Mouse (Mus musculus): ENCODE data around the gene Senp2.

Gene Senp2

DNA sequence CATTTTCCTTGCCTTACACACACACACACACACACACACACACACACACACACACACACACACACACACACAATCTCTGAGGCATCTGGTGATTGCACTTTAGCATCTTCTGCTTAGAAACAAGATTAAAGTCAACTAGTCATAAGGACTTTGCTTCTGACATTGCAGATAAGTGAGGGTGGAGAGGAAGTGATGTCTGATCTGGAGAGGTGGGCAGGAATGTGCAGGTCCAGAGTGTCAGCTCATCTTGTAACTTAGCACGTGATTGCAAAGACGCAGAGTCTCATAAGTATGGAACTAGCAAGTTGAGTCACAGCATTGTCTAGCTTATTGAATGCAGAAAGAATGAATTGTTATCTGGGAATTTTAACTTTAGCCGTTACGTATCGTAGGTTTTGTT lies 18.2 kb downstream of the Senp2 start:
- no peak for DNase-seq

DNA sequence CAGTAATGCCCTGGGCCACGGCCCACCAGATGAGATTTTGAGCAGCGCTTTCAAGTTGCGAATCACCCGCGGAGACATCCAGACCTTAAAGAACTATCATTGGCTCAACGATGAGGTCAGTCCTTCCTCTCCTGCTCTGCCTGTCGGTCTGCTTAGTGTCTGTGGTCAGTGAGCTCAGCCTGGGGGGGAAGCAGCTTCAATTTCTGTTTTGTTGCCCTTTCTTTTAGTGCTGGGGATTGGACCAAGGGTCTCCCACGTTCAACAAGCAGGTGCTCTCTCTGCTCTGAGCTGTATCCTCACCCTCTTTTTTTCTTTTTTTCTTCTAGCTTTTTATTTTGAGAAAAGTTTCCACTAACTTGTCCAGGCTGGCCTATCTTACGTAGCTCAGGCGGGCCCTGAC lies 29.3 kb downstream of the Senp2 start:
- DNase-seq = no peak

DNA sequence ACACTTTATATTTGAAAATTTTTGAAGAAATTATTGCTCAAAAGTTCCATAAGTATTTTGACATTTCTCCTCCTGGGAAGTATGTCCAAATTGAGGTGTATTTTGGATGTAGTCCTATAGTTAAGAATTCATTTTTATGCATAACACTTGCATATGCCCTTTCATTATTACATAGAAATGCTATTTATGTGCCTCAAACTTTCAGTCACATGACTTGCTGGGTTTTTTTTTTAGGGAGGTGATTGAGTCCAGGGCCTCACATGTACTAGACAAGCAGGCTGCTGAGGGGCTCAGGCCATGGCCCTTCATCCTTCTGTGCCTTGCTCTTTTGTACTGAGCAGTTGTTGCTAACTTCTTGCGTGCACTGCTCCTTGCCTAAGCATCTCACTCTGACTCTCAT lies 30.7 kb downstream of the Senp2 start:
- DNase-seq = no peak

DNA sequence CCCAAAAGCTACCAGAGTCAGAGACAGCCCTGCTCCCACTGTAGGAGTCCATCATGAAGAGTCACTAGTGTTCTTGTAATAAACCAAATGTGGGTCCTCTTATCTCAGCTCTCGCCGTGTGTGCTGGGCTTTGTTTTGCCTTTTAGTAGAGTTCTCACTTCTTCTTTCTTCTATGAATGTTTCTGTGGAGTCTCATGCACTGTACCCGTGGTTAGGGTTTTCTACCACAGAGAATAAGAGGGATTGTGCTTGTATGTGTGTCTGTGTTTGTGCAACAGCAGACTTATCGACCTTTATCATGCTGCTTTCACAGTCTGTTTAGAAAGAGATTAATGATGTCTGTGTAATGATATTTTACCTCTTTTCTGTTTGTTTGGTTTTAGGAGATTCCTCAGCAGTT lies 34.5 kb downstream of the Senp2 start:
- DNase-seq = no peak

DNA sequence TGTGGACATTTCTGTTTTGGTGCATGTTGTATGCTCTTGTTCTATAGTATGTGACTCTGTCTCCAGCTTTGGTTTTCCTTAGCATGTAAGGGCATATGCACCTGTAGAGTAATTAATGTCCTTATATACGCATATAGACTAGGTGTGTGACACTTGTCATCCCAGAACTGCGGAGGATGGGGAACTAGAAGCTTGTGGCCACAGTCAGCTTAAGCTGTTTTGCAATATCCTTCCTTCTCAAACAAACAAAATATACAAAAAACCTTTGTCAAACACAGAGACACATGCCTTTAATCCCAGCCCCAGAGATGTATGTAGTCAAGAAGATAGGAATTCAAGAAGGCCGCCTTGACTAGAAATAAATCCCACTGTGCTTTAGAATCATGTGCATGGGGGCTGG lies 36.6 kb downstream of the Senp2 start:
- DNase-seq = no peak

DNA sequence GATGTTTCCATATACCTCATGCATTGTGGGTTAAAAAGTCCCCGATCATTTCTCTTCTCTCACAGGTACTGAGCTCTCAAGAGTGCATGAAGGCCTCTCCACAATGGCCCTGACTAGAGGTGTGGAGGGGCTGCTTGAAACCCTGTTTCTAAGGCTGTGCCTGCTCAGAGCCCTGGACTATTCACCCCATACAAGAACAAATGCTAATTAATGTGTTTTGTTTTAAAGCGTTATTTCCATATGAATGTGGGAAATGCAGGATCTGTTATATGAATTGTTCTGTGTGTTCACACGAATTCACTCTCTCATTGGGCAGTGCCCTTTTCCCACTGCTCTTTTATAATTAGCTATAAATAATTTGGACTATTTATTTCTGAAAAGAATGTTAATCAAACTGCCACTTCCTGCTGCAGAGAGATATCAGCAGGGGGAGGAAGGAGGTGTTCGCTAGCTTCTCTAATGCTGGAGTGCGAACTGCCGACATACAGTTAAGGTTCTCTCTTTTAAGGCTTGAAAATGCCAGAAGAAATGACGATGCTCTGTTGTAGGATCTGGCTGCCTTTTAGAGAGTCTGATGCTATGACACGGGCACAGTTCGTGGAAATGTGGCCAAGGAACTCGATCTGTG lies 37.6 kb downstream of the Senp2 start:
- DNase-seq = no peak

DNA sequence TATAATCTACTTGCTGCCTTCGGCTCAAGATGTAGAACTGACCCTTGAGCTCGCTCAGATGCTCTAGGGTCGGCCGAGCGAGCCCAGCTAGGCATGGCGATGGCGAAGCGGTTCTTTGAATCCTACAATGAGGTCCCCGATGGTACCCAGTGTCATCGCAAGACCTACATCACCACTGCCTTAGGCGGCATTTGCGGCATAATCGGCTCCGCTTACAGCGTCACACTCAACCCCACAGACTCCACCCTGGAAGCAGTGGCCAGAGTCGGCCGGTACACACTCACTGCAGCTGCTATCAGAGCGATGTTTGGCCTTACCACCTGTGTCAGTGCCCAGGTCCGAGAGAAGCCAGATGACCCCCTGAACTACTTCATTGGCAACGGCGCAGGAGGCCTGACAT lies 44.1 kb downstream of the Senp2 start:
- no peak for DNase-seq

DNA sequence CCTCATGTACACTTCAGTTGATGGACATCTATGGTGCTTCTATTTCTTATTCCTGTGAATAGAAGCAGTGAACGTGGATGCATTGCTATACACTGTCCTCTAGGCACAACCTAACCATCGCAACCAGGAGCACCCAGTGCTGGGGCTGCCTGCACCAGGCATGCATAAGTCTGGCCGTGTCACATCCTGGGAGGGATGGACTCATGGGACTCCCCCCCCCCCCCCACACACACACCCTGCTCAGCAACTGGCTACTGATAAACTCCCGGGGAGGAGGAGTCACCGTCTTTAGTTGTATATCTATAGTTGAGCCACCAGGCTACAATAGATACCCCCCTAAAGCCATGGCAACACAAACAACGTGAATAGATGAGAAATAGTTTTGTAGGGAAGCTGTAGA lies 48.2 kb downstream of the Senp2 start:
- DNase-seq = no peak

DNA sequence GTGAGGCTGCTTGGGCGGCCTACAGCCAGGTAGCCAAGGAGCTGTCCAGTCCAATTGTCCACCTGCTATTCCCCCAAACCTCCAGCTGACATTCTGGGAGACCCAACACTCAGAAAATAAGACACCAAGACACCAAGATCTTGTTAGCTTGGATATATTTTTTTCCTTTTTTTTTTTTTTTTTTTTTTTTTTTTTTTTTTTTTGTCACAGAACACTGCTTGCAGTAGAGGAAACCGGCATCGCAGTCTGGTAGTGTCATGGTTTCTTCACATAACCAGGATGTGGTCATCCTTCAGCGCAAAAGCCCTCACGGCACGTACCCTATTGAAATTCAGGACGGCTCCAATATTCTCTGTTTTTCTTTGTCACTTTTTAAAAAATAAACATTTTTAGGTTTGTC lies 49.6 kb downstream of the Senp2 start:
- DNase-seq = no peak

DNA sequence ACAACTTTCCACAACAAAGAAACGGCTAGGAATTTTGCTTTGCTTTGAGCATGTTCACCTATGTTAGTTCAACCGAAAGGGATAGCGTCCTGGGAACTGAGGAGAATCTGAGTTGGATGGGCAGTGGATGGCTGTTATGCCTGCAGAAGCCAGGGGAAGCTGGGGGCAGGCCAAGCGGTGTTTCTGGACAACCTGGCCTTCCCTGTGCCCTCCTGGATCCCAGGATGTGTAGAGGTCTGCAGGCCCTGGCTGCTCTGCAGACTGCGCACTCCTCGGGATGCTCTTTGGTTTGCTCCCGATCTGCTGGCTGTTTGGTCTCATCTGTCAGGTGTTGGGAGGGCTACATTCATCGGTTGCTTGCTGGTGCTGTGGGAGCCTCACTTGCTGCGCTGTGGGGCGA lies 51.1 kb downstream of the Senp2 start:
- no peak for DNase-seq

DNA sequence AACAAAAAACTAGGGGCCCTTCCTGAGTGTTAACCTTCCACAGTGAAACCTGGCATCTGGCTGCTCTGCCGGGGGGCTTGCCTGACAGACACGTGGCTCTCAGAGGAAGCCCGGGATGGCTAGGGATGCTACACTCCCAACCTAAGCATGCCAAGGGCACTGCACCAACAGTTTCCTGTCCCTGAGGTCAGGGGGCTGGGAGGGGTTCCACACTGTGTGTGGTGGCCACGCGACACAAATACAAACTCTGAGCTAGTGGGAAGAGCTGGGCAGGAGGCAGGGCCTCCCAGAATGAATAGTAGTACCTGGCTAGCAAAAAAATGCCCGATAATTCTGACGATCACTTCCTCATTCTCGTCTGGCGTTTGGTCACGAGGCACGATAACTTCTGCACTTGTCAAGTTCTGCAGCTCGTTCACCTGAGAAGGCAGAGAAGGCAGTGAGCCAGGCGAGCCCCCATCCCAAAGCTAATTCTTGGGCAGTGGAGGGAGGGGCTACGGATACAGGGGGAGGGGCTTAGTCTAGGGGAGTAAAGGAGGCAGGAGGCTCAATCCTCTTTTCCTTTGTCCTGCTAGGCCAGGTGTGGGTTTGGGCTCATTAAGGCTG lies 52.4 kb downstream of the Senp2 start:
- no peak for DNase-seq

DNA sequence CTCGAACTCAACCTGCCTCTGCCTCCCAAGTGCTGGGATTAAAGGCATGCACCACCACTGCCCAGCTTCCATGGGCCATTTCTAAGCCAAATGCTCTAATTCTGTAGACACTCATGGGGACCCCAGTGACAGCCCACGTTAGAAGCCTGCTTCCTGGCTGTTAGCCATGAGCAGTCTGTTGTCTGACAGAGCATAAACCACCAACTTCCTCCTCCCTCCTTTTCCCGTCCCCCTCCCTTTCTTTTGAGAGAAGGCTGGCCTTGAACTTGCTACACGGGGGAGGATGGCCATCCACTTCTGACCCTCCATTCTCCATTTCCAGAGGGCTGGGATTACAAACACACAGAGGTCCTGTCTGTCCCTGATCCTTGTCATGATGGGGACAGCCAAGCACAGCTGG lies 53.0 kb downstream of the Senp2 start:
- no peak for DNase-seq

DNA sequence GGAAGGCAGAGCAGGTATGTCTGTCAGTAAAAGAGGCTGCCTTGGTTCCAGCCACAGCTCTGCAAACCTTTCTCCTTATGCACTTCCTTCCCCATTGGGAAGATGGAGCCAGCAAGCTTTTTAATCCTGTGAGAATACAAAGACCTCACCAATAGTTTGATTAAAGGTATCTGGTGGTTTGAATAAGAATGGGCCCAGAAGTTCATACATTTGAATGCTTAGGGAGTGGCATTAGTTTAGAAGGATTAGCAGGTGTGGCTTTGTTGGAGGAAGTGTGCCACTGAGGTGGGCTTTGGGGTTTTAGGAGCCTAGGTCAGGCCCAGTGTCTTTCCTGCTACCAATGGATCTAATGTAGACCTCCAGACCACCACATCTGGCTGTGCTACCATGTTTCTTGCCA lies 56.3 kb downstream of the Senp2 start:
- DNase-seq = no peak

DNA sequence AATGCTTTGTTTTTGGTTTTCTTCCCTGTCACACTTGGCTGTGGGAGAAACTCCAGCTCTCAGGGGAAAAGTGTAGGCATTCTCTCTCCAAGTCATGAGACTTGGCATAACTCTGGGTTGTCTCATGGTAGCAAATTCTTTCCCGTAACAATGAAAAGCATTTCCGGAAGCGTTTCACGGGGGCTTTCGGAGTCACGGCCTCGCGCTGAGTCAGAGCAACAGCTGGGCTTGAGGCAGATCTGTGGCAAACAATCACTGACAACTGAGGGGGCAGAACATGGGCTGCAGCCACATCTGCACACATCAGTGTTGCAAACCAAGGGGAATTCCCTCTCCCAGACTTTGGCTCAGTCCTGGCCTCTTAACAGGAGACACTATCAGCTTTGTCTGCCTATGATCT lies 58.1 kb downstream of the Senp2 start:
- no peak for DNase-seq

DNA sequence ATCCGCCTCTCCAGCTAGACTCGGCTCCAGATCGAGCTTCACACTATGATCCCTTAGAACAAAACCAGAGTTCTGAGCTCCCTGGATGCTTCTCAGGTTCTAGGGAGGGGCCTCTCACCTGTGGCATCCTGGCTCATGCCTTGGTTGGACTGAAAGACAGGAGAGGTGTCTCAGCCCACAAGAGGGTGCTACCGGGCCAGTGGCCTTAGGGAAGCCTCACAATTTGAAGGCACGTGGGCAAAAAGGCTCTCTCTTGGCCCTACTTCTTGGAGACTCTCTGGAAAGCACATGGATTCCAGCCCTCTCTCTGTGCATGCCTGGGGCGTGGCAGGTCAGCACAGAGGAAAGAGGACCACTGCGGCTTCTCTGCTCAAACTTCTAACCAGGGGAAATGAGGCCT lies 62.1 kb downstream of the Senp2 start:
- no peak for DNase-seq

DNA sequence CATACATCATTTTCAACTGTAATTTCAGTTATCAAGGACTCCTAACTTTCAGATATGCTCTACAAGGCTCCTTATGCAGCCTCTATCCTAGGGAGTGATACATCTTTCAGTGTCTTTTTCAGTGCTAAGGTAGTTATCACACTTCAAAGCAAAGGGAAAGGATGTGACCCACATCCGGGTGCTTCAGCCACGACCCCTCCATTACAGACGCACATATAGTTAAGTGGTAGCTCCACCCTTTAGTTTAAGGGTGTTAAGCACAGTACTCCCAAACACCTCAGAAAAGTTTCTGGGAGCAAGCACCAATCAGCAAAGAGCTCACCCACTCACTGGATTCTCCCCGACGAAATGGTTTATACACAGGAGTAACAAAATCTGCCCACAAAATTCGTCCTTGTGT lies 65.8 kb downstream of the Senp2 start:
- no peak for DNase-seq

DNA sequence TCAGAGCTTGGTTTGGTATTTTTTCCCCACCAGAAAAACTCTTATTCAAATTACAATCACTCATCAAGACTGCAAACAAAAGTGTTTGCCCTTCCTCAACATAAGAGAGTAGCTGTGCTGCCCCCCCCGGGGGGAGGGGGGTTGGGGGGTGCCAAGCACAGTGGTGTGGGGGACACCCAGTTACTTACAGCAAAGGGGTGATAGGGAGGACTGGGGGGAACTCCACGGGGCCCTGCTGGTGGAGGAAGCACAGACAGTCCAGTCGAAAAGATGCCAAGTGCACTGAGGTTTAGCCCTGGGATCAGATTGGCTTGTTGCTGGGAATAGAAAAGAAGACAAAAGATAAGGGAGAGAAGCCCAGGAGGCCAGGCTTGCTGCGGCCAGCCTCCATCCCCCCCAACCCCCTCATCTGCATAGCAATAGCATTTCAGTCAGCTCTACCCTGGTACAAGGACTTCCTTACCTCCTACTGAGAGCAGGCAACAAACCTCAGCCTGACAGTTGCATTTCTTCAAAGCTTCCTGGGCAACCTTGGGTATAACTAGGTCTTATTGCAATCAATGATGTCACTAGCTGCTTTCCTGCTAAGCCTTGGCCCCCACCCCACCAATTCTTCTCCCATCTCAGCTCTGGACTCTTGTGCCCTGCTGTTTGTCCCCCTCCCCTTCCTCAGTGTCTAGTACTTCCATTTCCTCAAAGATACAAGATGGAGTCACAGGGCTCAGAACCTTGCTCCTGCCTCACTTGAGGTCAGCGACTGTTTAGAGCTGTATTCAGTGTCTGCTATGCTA lies 66.7 kb downstream of the Senp2 start:
- no peak for DNase-seq

DNA sequence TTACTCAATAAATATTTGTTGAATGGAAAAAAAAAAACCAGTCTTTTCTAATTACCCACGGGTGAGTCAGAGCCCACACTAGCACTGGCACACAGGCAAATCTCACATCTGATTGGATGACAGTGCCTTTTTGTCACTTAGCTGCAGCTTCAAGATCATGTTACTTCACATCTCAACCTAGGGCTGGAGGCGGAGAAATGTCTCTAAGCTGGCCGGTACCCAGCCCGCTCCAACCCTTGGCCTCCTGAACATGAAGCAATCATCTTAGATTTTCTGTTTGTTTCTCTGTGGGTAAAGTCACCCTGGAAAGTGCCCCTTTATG lies 67.3 kb downstream of the Senp2 start:
- DNase-seq = no peak

DNA sequence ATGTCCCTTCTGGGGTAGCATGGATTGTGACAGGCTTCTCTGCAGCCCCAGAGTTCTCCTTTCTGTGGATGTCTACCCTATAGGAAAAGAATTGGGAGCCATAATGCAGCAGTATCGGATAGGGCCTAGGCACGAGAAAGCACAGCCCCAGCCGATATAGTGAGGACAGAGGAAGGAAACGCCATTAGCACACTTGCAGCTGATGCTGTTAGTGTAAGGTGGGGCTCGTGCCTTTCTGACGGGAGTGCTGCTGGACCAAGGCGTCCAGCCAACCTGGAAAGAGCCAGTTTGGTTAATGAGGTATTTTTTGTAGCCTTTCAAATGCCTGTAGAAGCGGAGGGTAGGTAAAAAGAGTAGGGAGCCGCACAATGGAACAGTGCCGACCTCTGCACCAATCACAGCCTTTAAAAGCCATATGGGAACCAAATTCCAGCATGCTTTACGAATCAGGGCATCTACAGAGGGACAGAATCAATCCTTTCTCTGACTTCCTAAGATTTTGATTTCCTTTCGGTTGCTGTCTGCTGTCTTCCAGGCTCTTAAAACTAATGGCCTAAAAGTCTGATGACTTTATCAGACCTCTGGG lies 70.9 kb downstream of the Senp2 start:
- no peak for DNase-seq

DNA sequence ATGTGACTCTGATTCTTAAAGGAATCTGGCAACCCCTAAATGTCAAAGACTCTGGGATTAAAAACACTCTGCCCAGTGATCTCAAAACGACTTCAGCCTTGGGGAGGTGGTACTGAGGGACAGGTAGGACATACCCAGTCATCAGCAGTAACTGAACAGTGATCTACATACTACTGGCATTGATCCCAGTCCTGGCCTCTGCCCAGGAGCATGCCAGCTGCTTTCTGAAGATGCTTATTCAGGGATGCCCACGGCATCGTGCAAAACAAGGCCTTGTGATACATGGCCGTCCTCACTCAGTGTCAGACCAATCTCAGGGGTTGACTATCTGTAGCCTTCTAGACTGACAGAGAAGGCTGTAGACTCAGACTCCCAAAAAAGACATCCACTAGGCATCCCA lies 76.1 kb downstream of the Senp2 start:
- DNase-seq = no peak

DNA sequence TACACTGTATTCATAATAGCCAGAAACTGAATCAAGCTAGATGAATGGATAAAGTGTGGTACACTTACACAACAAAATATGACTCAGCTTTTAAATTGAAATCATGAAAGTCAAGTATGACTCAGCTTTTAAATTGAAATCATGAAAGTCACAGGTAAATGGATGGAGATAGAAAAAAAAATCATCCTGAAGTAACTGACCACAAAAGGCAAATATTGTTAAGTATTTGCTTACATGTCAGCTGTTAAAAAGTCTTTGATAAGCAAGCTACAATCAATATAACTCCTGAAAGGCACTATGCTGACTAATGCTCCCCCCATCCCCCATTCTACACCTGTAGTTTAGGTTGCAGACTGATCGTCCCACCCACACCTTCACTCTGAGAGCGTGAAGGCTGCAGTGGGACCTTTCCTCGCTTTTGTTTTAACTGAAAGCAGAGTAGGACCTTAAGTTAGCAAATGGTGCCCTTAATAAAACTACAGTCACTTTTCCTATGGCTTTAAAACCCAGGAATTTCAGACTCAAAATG lies 82.0 kb downstream of the Senp2 start:
- DNase-seq = no peak

DNA sequence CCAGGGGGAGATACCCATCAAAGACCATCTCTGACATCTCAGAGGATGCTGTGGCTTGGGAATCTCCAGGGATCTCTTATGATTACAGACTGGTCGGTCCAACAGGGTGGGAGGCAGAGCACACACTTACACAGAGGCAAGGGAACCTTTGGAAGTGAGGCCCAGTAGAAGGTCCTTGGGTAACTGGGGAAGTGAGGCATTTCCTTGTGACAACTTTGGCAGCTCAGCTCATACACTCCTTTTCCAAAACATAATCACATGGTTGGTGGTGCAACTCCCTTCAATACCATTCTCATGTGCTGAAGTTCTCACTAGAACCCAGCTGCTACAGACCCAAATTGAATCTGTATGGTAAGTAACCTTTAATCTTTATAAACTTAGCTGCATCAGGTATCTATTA lies 86.5 kb downstream of the Senp2 start:
- DNase-seq = no peak

DNA sequence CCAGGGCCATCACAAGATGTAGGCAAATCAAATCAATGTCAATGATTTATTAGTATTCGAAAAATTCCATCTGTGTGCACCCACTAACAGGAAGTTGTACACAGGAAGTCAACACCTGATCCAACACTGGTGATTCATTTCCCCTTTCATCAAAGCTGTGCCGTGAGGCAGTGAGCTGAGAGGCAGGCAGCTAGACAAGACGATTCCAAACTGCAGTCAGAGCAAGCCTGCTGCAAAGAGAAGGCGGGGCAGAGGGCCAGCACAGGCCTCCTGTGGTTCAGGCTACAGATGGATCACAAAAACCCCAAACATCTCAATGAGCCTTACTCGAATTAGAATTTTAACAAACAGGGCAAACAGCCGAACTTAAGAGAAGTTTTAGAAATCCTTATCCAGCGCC lies 88.4 kb downstream of the Senp2 start:
- no peak for DNase-seq
